Mouse (Mus musculus): Measurements from ENCODE around the gene Gm28372.
"Not testable (repeated sequence)": the region's sequence is repeated elsewhere in the genome, so short reads cannot be mapped to it uniquely, and the experiment has no call there.

The Gm28372 gene

GRCm38 (mm10) chr2:130404939-130405338, at the start of gene Gm28372, which contains the start of gene 1700020A23Rik:
Gene Gm28372, plus strand, starts transcription at chr2:130405239.
Gene 1700020A23Rik, plus strand, starts transcription at chr2:130405259.
- no peak for DNase-seq

- no peak for DNase-seq
Observed at GRCm38 (mm10) chr2:130357551-130357950, 47.5 kb upstream of the Gm28372 start.

GRCm38 (mm10) chr2:130358852-130359251, 46.2 kb upstream of the Gm28372 start:
- DNase-seq, result no peak

DNA sequence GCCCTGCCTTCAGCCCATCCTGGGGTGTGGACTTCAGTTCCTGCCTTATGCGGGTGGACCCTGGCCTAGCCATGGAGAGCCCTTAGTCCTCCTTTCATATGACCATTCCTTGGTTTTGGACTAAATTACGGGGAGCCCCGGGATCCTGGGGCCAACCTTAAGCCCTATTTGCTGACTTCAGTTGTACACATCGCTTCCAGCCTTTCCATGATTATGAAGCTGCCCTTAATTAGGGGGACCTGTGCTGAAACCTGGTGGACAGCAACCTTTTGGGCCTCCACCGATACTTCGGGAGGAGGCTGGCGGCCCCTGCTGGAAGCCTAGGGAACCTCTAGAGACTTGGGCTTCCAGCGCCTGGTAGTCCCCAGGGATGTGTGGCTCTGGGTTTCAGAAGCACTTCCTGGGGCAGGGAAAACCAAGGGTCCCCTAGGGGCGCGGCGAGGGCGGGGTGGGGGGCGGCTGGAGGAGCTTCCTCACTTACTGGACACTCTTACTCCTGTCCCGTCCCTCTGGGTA, 42.5 kb upstream of the Gm28372 start:
- DNase-seq, result peak; percentile 27 to 53

DNA sequence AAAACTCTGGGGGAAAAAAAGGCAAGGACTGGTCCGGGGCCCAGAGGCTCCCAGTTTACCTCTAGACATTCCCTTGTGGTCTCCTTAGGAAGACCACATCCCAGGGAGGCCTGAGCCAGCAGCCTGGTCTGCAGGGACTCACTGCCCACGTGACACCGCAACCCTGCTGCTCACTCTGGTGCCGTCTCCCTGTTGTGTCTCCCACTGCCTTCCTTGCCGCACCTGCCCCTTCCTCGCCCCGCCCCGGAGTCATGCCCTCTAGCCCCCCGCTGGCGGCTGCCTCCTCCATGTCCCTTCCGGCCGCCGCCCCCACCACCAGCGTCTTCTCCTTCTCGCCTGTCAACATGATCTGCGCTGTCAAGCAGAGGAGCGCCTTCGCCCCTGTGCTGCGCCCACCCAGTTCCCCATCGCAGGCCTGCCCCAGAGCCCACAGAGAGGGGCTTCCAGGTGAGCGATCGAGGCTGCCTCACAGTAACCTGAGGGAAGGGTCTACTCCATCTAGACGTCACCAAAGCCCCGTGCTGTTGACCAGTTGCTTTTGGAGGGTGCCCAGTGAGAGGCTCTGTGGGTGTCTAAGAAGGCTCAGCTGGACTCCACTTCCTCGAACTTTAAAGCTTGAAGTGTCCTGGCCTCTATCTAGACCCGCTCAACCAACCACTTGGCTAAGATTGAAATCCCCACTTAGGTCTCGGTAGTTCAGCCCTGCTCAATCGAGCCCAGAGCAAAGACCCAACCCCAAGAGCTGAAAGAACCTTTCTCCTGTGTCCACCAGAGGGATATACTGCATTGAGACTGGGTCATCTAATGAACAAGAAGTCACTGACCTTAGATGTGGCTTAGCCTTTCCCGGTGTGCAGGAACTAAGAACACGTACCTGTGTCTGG, 39.6 kb upstream of the Gm28372 start:
- no peak for DNase-seq

- no peak for DNase-seq
Observed at GRCm38 (mm10) chr2:130367386-130367785, 37.7 kb upstream of the Gm28372 start.

DNA sequence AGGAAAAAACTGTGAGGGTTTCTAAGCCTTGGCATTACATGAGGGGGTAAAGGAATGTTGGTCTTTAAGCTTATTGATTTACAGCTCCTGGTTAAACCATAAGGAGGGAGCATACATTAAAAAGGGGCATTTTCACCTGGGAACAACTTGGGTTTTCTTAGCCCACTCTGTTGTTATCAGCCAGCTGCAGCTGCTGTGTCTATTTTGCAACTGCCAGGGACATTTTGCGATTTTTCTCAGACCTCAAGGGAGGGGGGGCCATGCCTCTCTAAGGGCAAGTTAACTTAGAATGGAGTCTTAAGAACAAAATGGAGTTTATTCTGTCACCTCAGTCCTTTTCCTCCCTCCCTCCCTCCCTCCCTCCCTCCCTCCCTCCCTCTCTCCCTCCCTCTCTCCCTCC, 32.0 kb upstream of the Gm28372 start:
- not testable (repeated sequence) for DNase-seq

GRCm38 (mm10) chr2:130374951-130375350, 30.1 kb upstream of the Gm28372 start:
- DNase-seq, result peak; percentile 15 to 18

- no peak for DNase-seq
Observed at GRCm38 (mm10) chr2:130383205-130383604, 21.8 kb upstream of the Gm28372 start.

DNA sequence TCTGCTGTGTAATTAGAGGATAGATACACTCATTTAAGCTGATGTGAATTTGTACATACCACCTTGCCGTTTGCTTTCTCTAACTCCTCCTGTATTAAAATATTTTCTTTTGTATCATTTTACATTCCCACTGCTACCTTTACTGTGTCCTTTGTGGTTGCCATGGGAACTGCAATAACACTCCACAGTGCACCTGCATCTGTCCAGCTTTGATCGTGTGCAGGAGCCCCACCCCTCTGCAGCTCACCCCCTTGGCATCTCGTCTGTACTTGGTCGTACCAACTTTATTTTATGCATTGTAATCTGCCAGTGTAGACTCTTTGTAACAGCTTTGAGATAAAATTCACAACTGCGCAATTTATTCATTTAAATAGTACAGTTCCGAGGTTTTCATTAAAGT, 21.1 kb upstream of the Gm28372 start:
- no peak for DNase-seq

DNA sequence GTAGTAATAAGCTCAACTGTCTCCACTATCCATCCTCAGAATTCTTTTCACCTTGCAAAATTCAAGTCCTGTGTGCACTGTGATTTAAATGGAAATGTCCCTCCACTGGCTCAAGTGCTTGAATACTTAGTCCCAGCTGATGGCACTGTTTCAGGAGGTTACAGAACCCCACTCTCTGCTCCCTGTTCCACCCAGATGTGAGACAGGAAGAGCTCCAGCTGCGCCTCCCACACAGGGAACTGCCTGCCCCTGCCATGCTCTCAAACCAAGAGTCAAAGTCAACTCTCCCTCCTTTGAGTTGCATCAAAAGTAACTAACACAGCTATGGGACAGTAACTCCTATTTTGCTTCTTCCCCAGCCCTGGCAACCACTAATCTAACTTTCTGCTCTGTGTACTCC, 18.8 kb upstream of the Gm28372 start:
- no peak for DNase-seq

GRCm38 (mm10) chr2:130388796-130389195, 16.2 kb upstream of the Gm28372 start:
- DNase-seq, result no peak

GRCm38 (mm10) chr2:130390993-130391625, 13.9 kb upstream of the Gm28372 start:
- DNase-seq, result no peak

DNA sequence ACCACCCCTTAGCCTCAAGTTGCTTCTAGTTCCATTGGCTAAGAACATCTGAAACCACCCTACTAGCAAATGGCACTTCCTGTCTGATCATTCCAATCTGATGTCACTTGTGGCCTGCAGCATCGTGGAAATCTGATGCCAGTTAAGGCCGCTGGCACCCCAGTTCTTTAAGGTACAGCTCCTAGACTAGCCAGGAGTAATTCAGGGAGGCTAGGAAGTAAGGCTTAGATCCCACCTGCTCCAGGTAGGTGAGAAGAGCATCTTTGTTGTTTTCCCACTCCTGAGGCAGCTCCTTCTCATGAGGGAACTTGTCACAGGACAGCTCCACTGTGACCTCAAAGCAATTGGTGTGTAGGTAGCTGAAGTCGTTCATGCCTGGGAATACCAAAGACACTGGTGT, 12.2 kb upstream of the Gm28372 start:
- no peak for DNase-seq

GRCm38 (mm10) chr2:130395696-130396095, 9.3 kb upstream of the Gm28372 start:
- no peak for DNase-seq

DNA sequence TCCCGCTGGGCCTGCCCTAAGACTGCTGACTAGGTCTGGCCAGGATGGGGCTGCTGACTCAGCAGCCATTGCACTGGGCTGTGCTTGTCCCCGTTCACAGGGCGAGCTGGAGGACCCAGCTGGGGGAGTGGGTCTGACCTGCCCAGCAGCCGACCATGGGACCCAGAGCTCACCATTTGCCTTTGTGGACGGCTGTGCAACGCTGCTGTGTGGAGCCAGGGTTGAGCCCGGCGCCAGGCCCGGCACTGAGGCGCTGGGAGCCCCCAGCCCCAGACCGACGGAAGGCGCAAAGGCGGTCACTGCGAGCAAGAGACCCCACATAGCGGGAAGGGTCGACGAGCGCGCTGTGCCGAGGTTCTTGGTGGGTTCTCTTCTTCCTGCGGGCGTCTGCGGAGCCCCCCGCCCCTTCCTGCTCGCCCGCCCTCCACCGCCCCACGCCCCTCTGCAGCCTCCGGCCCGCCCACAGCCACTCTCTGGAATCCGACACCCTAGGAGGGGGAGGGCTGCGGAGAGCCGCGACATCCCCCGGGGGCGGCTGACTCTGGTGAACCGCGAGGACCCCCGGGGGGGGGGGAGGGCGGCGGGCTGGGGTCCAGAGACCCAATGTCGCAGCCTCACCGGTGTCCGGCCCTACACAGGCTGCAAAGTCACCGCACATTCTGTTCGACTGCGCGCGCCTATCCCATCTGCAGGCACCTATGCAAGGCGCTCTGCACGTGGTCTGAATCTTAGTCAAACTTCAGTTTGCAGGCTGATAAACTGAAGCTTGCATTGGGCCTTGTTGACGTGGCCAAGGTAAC, 7.7 kb upstream of the Gm28372 start, which contains the start of gene Cpxm1:
Gene Cpxm1, minus strand, starts transcription at position 389 of the 800 bp plus-strand sequence.
- DNase-seq, result peak in 1 of 2 experiments; percentile 15

GRCm38 (mm10) chr2:130398091-130398490, 6.9 kb upstream of the Gm28372 start:
- peak in 1 of 2 experiments; percentile 14 for DNase-seq

GRCm38 (mm10) chr2:130400046-130400445, 5.0 kb upstream of the Gm28372 start:
- no peak for DNase-seq

DNA sequence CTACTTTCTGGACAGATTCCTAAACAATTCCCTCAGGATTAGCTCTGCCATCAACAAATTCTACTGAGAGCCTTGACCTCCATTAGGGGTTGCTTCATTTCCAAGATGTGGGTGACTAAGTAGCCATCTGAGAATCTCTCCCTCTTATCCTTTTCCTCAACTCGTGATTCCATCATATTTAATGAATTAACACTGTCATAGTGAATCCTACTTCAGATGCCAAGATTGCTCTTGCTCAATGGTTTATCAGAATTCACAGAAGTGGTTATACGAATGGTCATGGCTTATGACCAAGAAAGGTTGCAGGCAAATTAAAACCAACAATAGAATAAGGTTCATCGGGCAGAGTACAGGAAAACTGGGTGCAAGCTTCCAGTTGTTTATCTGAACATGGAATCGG, 3.1 kb upstream of the Gm28372 start:
- no peak for DNase-seq

DNA sequence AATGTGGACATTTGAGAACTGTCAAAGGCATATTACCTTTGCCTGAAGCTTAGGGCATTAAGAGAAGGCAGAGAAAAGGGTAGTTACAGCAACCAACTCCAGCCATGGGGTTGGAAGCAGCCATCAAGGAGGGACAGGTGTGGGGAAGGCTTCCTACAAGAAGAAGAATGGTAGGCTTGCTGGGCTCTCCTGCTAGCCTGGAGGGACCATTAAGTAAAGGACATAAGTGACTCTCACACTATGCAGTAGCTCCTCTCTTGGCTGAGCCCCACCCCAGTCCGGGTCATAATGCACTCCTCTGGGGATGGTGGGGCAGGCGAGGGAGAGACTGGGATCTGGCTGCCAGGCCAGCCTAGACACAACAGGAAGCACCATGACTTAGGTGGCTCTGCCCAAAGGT, 1.1 kb downstream of the Gm28372 start, which contains the start of gene Tmem239:
Gene Tmem239, plus strand, starts transcription at position 301 of the 400 bp plus-strand sequence.
- DNase-seq, result no peak

GRCm38 (mm10) chr2:130408194-130408593, 3.2 kb downstream of the Gm28372 start:
- no peak for DNase-seq

All from cerebellum, postnatal 25 days (tissue).